Mouse (Mus musculus): ENCODE results near the gene Osm. TPM values are rescaled to one million over a fixed set of nuclear protein-coding genes. Genes with fewer than 3 reads are reported as not detected.

Gene Osm
- polyA plus RNA-seq, 1 experiment from 2014 or later = not detected

DNA sequence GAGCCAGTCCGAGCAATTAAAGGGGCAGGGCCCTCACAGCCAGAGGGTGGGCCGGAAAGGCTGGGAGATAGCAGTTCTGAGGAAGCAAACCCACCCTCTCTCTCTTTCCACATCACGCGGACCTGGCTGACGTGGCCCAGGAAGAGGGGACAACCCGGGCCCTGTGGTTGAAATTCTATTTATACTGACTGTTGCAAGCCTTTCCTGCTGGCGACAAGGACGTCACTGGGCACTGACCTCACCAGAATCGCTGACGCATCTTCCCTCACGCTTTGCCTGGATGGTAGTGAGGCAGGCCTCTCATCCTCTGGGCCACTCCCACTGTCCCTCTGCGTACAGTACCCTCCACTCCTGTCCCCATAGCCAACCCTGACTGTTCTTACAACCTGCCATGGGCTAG lies 3.6 kb upstream of the Osm start:
- H3K4me3 ChIP-seq (replicated peaks; ENCODE audit: low read length) = no peak overlapping the region
- no peak for ATAC-seq
- H3K36me3 ChIP-seq (ENCODE audit: control insufficient read depth, insufficient read depth) = no peaks in the 10 kb centered on the region
- no peak overlapping the region for H3K9ac ChIP-seq (replicated peaks; ENCODE audit: low read depth, low read length)
- H3K9me3 ChIP-seq (ENCODE audit: control insufficient read depth, low read length) = no peaks in the 10 kb centered on the region
- H3K4me1 ChIP-seq (replicated peaks; ENCODE audit: control insufficient read depth, insufficient read depth, low read length) = no peaks in the 10 kb centered on the region
- H3K27ac ChIP-seq (ENCODE audit: low read length) = no peak overlapping the region
- H3K4me2 ChIP-seq (ENCODE audit: low read length) = no peak overlapping the region
- no peaks in the 10 kb centered on the region for H3K27me3 ChIP-seq (replicated peaks; ENCODE audit: control insufficient read depth, insufficient read depth, low read length)
- WGBS = 68% methylated on average over 12 of the region's 12 CpGs

DNA sequence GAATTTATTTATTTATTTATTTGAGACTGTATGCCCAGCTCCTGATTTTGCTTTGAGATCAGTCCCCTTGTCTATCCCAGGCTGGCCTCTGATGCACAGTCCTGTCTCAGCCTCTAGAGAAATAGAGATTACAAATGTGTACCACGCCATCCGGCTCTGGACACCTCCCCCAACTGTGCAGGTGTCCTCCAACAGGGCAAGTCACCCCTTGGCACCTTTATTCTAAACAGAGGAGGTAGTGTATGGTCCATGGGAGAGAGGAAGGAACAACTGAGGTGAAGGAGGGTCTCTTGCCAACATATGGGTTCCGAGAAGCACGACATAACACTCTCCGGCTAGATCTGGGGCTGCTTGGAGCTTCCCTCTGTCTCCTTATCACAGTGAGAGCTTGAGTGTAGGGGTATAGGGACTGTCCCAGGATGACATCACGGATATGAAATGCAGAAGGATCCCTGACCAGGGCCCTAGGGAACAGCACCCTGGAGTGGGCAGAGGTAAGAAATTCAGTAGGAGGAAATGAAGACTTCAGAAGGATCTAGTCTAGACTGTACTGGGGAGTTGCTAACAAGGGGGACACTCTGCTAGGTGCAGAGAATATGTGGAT lies 1.1 kb upstream of the Osm start:
- Histone ChIP-seq H3K36me3 (ENCODE audit: control insufficient read depth, insufficient read depth) (no peaks in the 10 kb centered on the region), H3K4me3 (replicated peaks; ENCODE audit: low read length) (no peak overlapping the region), H3K4me1 (replicated peaks; ENCODE audit: control insufficient read depth, insufficient read depth, low read length) (no peaks in the 10 kb centered on the region), H3K9me3 (ENCODE audit: control insufficient read depth, low read length) (no peaks in the 10 kb centered on the region), H3K27me3 (replicated peaks; ENCODE audit: control insufficient read depth, insufficient read depth, low read length) (no peaks in the 10 kb centered on the region), H3K27ac (ENCODE audit: low read length) (no peak overlapping the region), H3K9ac (replicated peaks; ENCODE audit: low read depth, low read length) (no peak overlapping the region), H3K4me2 (ENCODE audit: low read length) (no peak overlapping the region)
- ATAC-seq = no peak
- 93% methylated on average over 6 of the region's 6 CpGs for WGBS

GRCm38 (mm10) chr11:4236546-4237067 lies 387 bp downstream of the Osm start:
- H3K27ac ChIP-seq (ENCODE audit: low read length) = no peak overlapping the region
- ATAC-seq = no peak
- no peaks in the 10 kb centered on the region for H3K27me3 ChIP-seq (replicated peaks; ENCODE audit: control insufficient read depth, insufficient read depth, low read length)
- H3K4me1 ChIP-seq (replicated peaks; ENCODE audit: control insufficient read depth, insufficient read depth, low read length) = no peaks in the 10 kb centered on the region
- no peaks in the 10 kb centered on the region for H3K9me3 ChIP-seq (ENCODE audit: control insufficient read depth, low read length)
- H3K36me3 ChIP-seq (ENCODE audit: control insufficient read depth, insufficient read depth) = no peaks in the 10 kb centered on the region
- no peak overlapping the region for H3K4me2 ChIP-seq (ENCODE audit: low read length)
- WGBS = 92% methylated on average over 21 of the region's 21 CpGs
- H3K9ac ChIP-seq (replicated peaks; ENCODE audit: low read depth, low read length) = no peak overlapping the region
- no peak overlapping the region for H3K4me3 ChIP-seq (replicated peaks; ENCODE audit: low read length)

GRCm38 (mm10) chr11:4237389-4237912 lies 1.2 kb downstream of the Osm start:
- 87% methylated on average over 17 of the region's 18 CpGs for WGBS

DNA sequence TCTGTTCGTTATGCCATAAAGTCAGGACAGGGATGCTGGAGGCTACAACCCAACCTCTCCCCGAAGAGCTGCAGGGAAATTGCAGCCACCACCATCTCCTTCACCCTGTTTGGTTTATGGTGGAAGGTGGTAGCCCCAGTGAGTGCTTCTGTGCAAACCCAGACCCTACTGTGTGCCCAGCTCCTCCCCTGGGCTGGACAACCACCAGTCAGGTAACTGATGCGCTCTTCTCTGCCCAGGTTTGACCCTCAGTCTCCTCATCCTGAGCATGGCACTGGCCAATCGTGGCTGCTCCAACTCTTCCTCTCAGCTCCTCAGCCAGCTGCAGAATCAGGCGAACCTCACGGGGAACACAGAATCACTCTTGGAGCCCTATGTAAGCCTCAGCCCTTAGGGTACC lies 1.9 kb downstream of the Osm start:
- H3K36me3 ChIP-seq (ENCODE audit: control insufficient read depth, insufficient read depth) = no peaks in the 10 kb centered on the region
- no peaks in the 10 kb centered on the region for H3K4me1 ChIP-seq (replicated peaks; ENCODE audit: control insufficient read depth, insufficient read depth, low read length)
- H3K27ac ChIP-seq (ENCODE audit: low read length) = no peak overlapping the region
- no peak overlapping the region for H3K9ac ChIP-seq (replicated peaks; ENCODE audit: low read depth, low read length)
- no peak overlapping the region for H3K4me2 ChIP-seq (ENCODE audit: low read length)
- WGBS = 87% methylated on average over 6 of the region's 6 CpGs
- no peaks in the 10 kb centered on the region for H3K27me3 ChIP-seq (replicated peaks; ENCODE audit: control insufficient read depth, insufficient read depth, low read length)
- no peak for ATAC-seq
- no peaks in the 10 kb centered on the region for H3K9me3 ChIP-seq (ENCODE audit: control insufficient read depth, low read length)
- H3K4me3 ChIP-seq (replicated peaks; ENCODE audit: low read length) = no peak overlapping the region

More at GRCm38 (mm10) chr11:4237389-4237912, 1.2 kb downstream of the Osm start:
- no peak for ATAC-seq
- no peaks in the 10 kb centered on the region for H3K27me3 ChIP-seq (replicated peaks; ENCODE audit: control insufficient read depth, insufficient read depth, low read length)
- no peak overlapping the region for H3K4me3 ChIP-seq (replicated peaks; ENCODE audit: low read length)
- no peaks in the 10 kb centered on the region for H3K9me3 ChIP-seq (ENCODE audit: control insufficient read depth, low read length)
- H3K4me2 ChIP-seq (ENCODE audit: low read length) = no peak overlapping the region
- H3K9ac ChIP-seq (replicated peaks; ENCODE audit: low read depth, low read length) = no peak overlapping the region
- H3K36me3 ChIP-seq (ENCODE audit: control insufficient read depth, insufficient read depth) = no peaks in the 10 kb centered on the region
- no peaks in the 10 kb centered on the region for H3K4me1 ChIP-seq (replicated peaks; ENCODE audit: control insufficient read depth, insufficient read depth, low read length)
- H3K27ac ChIP-seq (ENCODE audit: low read length) = no peak overlapping the region

DNA sequence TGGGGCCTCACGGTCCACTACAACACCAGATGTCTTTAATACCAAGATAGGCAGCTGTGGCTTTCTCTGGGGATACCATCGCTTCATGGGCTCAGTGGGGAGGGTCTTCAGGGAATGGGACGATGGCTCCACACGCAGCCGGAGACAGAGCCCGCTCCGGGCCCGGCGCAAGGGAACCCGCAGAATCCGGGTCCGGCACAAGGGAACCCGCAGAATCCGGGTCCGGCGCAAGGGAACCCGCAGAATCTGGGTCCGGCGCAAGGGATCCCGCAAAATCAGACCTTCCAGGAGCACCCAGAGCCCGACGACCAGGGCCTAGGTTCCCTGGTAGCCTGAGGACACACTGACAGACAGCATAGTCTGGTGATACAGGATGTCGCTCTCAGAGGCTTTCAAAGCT lies 3.5 kb downstream of the Osm start:
- H3K4me3 ChIP-seq (replicated peaks; ENCODE audit: low read length) = no peak overlapping the region
- no peaks in the 10 kb centered on the region for H3K4me1 ChIP-seq (replicated peaks; ENCODE audit: control insufficient read depth, insufficient read depth, low read length)
- no peaks in the 10 kb centered on the region for H3K27me3 ChIP-seq (replicated peaks; ENCODE audit: control insufficient read depth, insufficient read depth, low read length)
- H3K4me2 ChIP-seq (ENCODE audit: low read length) = no peak overlapping the region
- ATAC-seq = no peak
- 94% methylated on average over 23 of the region's 23 CpGs for WGBS
- H3K9ac ChIP-seq (replicated peaks; ENCODE audit: low read depth, low read length) = no peak overlapping the region
- no peaks in the 10 kb centered on the region for H3K36me3 ChIP-seq (ENCODE audit: control insufficient read depth, insufficient read depth)
- H3K27ac ChIP-seq (ENCODE audit: low read length) = no peak overlapping the region
- no peaks in the 10 kb centered on the region for H3K9me3 ChIP-seq (ENCODE audit: control insufficient read depth, low read length)

GRCm38 (mm10) chr11:4240151-4240550 lies 3.9 kb downstream of the Osm start:
- no peak overlapping the region for H3K4me2 ChIP-seq (ENCODE audit: low read length)
- no peaks in the 10 kb centered on the region for H3K9me3 ChIP-seq (ENCODE audit: control insufficient read depth, low read length)
- no peak overlapping the region for H3K4me3 ChIP-seq (replicated peaks; ENCODE audit: low read length)
- no peaks in the 10 kb centered on the region for H3K27me3 ChIP-seq (replicated peaks; ENCODE audit: control insufficient read depth, insufficient read depth, low read length)
- H3K4me1 ChIP-seq (replicated peaks; ENCODE audit: control insufficient read depth, insufficient read depth, low read length) = no peaks in the 10 kb centered on the region
- no peak overlapping the region for H3K9ac ChIP-seq (replicated peaks; ENCODE audit: low read depth, low read length)
- H3K27ac ChIP-seq (ENCODE audit: low read length) = no peak overlapping the region
- 76% methylated on average over 7 of the region's 7 CpGs for WGBS
- H3K36me3 ChIP-seq (ENCODE audit: control insufficient read depth, insufficient read depth) = no peaks in the 10 kb centered on the region
- no peak for ATAC-seq

DNA sequence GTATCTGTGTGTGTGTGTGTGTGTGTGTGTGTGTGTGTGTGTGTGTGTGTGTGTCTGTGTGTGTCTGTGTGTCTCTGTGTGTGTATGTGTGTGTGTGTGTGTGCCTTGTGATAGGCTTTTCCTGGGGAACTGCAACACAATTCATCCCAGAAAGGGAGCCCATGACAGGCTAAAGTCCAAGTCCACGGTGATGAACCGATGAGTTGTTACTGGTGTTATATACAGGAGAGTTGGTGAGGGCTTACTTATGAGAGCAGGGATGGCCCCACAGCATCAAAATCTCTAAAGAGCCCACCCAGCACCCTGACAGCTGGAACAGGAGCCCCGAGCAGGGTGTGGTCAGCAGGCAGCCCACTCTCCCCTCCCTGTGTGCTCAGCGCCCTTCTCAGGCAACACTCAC lies 5.0 kb downstream of the Osm start:
- H3K9ac ChIP-seq (replicated peaks; ENCODE audit: low read depth, low read length) = no peak overlapping the region
- H3K27me3 ChIP-seq (replicated peaks; ENCODE audit: control insufficient read depth, insufficient read depth, low read length) = no peaks in the 10 kb centered on the region
- H3K36me3 ChIP-seq (ENCODE audit: control insufficient read depth, insufficient read depth) = no peaks in the 10 kb centered on the region
- ATAC-seq = no peak
- H3K4me1 ChIP-seq (replicated peaks; ENCODE audit: control insufficient read depth, insufficient read depth, low read length) = no peaks in the 10 kb centered on the region
- WGBS = 85% methylated on average over 4 of the region's 4 CpGs
- no peak overlapping the region for H3K4me2 ChIP-seq (ENCODE audit: low read length)
- no peak overlapping the region for H3K27ac ChIP-seq (ENCODE audit: low read length)
- no peaks in the 10 kb centered on the region for H3K9me3 ChIP-seq (ENCODE audit: control insufficient read depth, low read length)
- H3K4me3 ChIP-seq (replicated peaks; ENCODE audit: low read length) = no peak overlapping the region

DNA sequence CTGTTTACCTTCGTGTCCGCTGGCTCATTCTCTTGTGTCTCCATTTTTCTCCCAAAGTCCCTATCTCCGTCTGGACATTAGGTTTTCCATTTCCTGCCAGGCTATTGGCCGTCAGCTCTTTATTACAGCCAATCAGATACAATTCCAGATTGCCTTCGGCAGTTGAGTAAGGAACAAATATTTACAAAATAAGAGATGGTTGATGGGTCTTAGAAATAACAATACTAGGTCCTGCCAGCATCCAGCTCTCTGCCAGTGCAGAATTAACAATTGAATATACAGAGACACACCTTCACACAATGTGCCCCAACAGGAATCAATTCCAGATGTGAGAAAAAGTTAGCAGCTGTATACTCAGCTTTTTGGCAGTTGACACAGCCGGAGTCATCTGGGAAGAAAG lies 9.9 kb downstream of the Osm start:
- no peak overlapping the region for H3K4me2 ChIP-seq (ENCODE audit: low read length)
- H3K9me3 ChIP-seq (ENCODE audit: control insufficient read depth, low read length) = no peaks in the 10 kb centered on the region
- H3K27me3 ChIP-seq (replicated peaks; ENCODE audit: control insufficient read depth, insufficient read depth, low read length) = no peaks in the 10 kb centered on the region
- no peaks in the 10 kb centered on the region for H3K36me3 ChIP-seq (ENCODE audit: control insufficient read depth, insufficient read depth)
- ATAC-seq = no peak
- no peak overlapping the region for H3K27ac ChIP-seq (ENCODE audit: low read length)
- H3K4me1 ChIP-seq (replicated peaks; ENCODE audit: control insufficient read depth, insufficient read depth, low read length) = no peaks in the 10 kb centered on the region
- 75% methylated on average over 6 of the region's 6 CpGs for WGBS
- H3K4me3 ChIP-seq (replicated peaks; ENCODE audit: low read length) = no peak overlapping the region
- H3K9ac ChIP-seq (replicated peaks; ENCODE audit: low read depth, low read length) = no peak overlapping the region

DNA sequence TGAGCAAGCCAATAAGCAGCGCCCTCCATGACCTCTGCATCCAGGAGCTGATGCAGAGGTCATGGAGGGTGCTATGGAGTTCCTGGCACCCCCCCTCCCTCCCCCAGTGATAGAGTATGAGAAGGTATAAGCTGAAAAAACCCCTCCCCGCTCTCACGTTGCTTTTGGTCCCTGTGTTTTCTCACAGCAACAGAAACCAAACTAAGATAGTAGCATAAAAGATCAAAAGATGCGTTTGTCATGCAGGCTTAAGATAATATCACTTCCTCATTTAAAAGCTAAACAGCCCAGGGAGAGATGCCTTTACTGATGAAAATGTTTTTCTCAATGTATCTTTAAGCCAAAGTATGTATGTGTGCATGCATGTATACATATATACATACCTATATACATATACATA lies 10.4 kb downstream of the Osm start:
- no peaks in the 10 kb centered on the region for H3K36me3 ChIP-seq (ENCODE audit: control insufficient read depth, insufficient read depth)
- H3K9me3 ChIP-seq (ENCODE audit: control insufficient read depth, low read length) = no peaks in the 10 kb centered on the region
- no peak overlapping the region for H3K9ac ChIP-seq (replicated peaks; ENCODE audit: low read depth, low read length)
- no peaks in the 10 kb centered on the region for H3K27me3 ChIP-seq (replicated peaks; ENCODE audit: control insufficient read depth, insufficient read depth, low read length)
- 70% methylated on average over 4 of the region's 4 CpGs for WGBS
- no peak overlapping the region for H3K27ac ChIP-seq (ENCODE audit: low read length)
- H3K4me2 ChIP-seq (ENCODE audit: low read length) = no peak overlapping the region
- no peak overlapping the region for H3K4me3 ChIP-seq (replicated peaks; ENCODE audit: low read length)
- no peaks in the 10 kb centered on the region for H3K4me1 ChIP-seq (replicated peaks; ENCODE audit: control insufficient read depth, insufficient read depth, low read length)
- ATAC-seq = no peak

Measured in forebrain, embryonic 16.5 days (tissue).